Mouse (Mus musculus): ENCODE data around the gene Odf3b.

Odf3b gene

GRCm38 (mm10) chr15:89378831-89379401 lies at the start of gene Odf3b:
Gene Odf3b, minus strand, starts transcription at chr15:89379282.
- ATAC-seq (ENCODE audit: low TSS enrichment): peak; percentile 40

- ATAC-seq (ENCODE audit: low TSS enrichment): no peak
Measured at GRCm38 (mm10) chr15:89428136-89428790, 49.2 kb upstream of the Odf3b start.

DNA sequence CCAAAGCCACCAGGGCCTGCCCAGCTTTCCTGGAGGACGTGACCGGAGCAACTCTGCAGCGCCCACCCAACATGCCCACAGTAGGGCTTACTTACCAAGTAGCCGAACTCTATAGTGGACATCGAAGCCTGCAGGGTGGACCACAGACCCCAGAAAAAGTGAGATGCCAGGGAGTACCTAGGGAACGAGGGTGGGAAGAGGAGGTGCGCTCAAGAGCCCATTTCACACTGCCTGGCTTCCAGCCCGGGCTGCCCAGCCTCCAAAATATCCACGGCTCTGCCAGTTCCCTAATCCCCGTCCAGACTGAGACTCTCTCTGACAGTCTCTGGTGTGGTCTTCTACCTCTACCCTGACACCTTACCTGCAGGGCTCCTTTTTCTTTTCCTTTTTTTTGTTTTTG lies 47.6 kb upstream of the Odf3b start:
- no peak for ATAC-seq (ENCODE audit: low TSS enrichment)

DNA sequence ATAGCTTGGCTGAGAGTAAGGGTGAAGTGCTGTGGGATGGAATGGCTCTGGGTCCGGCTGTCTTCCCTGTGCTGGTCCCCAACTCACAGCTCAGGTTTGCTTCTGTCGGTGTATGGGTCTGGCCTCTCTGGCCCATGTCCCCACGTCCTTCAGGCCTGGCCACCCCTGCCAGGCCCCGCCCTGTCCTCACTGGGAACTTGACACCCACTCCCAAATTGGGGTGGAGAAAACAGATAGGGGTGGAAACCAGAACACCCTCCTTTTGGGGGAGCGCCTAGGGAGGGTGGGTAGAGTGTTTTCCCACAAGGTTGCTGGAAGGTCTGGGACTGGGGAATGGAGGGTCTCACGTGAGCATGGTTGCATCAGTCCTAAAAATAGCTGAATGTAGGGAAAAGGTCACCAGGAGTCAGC lies 46.6 kb upstream of the Odf3b start, which contains the start of gene Cpt1b:
TSS of gene Cpt1b (minus strand) at position 153 of the 411 bp plus-strand sequence.
- ATAC-seq (ENCODE audit: low TSS enrichment): no peak

- ATAC-seq (ENCODE audit: low TSS enrichment): no peak
Measured at GRCm38 (mm10) chr15:89424621-89425020, 45.5 kb upstream of the Odf3b start.

- ATAC-seq (ENCODE audit: low TSS enrichment): no peak
Measured at GRCm38 (mm10) chr15:89421938-89422337, 42.9 kb upstream of the Odf3b start.

- no peak for ATAC-seq (ENCODE audit: low TSS enrichment)
Measured at GRCm38 (mm10) chr15:89415282-89415681, 36.2 kb upstream of the Odf3b start.

DNA sequence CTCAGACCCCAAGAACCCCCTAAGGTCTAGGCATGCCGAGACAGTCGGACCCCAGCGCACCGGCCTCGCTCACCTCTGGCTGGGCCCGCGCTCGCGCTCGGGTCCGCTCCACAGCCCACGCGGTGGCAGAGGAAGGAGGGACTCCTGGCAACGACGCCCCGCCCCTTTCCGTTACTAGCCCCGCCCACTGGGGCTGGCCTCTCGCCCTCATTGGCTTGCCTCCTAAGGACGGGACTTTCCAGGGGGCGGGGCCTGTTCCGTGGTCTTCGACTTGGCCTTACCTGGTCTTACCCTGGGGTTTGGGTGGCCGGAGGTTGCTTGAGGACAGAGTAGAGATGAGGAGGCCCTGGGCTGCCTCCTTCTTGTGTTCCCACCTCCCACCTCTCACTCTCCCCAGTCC lies 31.0 kb upstream of the Odf3b start, which contains the start of gene Syce3:
TSS of gene Syce3 (minus strand) at position 386 of the 400 bp plus-strand sequence.
- no peak for ATAC-seq (ENCODE audit: low TSS enrichment)

DNA sequence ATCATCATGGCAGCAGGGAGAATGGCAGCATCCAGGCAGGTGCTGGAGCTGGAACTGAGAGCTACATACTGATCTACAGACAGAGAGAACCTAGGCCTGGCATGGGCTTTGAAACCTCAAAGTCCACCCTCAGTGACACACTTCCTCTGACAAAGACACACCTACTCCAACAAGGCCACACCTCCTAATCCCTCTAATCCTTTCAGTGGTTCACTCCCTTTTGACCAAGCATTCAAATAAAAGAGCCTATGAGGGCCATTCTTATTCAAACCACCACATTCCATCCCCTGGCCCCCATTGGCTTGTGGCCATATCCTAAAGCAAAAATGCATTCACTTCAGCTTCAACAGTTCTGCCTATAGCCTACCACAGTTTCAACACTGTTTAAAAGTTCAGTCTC lies 27.6 kb upstream of the Odf3b start:
- no peak for ATAC-seq (ENCODE audit: low TSS enrichment)

- no peak for ATAC-seq (ENCODE audit: low TSS enrichment)
Measured at GRCm38 (mm10) chr15:89404831-89405623, 25.9 kb upstream of the Odf3b start.

DNA sequence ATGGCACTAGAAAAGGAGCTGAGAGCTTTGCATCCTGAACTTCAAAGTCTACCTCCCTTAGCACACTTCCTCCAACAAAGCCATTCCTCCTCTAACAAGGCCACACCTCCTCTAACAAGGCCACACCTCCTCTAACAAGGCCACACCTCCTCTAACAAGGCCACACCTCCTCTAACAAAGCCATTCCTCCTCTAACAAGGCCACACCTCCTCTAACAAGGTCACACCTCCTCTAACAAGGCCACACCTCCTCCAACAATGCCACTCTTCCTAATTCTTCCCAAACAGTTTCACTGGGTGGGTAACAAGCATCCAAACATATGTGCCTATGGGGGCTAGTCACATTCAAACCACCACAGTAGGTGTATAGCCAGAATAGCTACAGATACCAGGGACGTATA lies 23.4 kb upstream of the Odf3b start:
- ATAC-seq (ENCODE audit: low TSS enrichment): no peak

- ATAC-seq (ENCODE audit: low TSS enrichment): no peak
Measured at GRCm38 (mm10) chr15:89399716-89400115, 20.6 kb upstream of the Odf3b start.

GRCm38 (mm10) chr15:89398146-89398545 lies 19.1 kb upstream of the Odf3b start:
- ATAC-seq (ENCODE audit: low TSS enrichment): no peak

DNA sequence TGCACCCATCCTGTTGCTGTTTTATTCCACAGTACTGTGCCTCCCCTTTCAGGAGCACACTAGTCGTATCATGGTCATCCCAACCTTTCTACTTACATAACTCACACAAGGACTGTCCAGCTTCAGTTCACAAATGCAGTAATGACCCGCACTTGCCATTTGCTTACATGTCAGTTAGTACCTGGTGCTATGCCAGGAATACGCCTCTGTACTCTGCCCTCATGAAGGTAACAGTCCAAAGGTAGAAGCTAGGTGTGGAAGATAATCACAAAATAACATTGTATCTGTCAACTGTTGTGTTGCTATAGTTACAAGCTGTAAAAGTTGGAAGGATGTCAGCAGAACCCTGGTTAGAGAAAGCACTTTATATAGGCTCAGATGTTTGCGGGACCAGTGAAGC lies 17.8 kb upstream of the Odf3b start:
- ATAC-seq (ENCODE audit: low TSS enrichment): no peak

- no peak for ATAC-seq (ENCODE audit: low TSS enrichment)
Measured at GRCm38 (mm10) chr15:89390081-89390480, 11.0 kb upstream of the Odf3b start.

DNA sequence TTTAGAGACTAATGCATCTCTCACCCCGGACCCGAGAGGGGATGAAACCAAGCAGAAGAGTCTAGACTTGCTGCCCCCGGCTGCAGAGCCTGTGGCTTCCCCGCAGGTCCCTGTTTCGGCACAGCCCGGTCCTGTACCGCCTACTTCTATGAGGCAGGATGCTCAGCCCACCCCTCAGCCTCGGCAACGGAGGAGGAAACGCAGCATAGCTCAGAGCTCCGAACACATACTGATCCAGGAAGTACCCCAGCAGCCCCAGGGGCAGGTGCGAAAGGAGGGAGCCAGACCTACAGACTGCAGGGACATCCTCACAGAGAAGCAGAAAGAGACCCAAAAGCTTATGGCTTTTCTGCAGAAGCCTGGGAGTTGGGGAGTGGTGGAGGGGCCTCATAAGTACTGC lies 8.0 kb upstream of the Odf3b start:
- ATAC-seq (ENCODE audit: low TSS enrichment): no peak

GRCm38 (mm10) chr15:89384617-89385016 lies 5.5 kb upstream of the Odf3b start, which contains the start of gene Klhdc7b:
Gene Klhdc7b, plus strand, starts transcription at chr15:89384917.
- ATAC-seq (ENCODE audit: low TSS enrichment): no peak

GRCm38 (mm10) chr15:89379429-89379828 lies 347 bp upstream of the Odf3b start:
- ATAC-seq (ENCODE audit: low TSS enrichment): no peak

DNA sequence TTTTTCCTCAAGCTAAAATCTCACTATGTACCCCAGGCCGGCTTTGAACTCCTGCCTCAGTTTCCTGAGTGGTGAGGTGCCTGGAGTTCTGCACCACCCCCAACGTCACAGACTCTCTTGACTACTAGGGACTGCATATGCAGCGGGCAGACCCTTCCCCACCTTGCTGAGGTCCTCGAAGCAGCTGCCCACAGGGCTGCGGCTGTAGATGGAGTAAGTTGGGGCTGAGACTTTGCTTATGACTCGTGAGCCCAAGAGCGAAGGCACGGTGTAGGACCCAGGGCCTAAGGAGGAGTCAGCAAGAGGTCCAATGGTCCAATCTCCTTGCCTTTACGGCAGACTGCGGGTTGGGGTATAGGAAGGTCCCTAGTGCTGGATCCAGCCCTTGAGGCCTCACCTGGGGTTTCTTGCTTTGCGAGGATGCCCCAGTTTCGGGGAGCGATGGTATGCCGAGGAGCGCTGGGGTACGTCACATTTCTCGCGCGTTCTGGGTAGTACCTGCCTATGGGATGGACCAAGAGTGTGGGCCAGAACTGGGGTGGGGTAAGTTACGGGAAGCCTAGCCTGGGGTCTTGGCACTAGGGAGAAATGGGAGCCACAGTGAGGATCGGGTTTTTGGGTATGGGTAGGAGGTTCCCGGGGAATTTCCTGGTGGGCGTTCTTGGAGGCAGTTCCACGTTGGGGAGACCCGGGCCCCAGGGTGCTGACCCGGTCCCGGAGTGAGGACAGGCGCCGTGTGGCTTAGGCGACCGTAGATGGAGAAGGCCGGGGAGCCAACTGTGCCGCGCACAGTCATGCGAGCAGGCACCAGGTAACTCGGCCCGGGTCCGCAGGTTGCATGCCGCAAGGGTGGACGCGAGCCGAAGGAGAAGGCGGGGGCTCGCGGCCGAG lies 899 bp downstream of the Odf3b start:
- ATAC-seq (ENCODE audit: low TSS enrichment): no peak

DNA sequence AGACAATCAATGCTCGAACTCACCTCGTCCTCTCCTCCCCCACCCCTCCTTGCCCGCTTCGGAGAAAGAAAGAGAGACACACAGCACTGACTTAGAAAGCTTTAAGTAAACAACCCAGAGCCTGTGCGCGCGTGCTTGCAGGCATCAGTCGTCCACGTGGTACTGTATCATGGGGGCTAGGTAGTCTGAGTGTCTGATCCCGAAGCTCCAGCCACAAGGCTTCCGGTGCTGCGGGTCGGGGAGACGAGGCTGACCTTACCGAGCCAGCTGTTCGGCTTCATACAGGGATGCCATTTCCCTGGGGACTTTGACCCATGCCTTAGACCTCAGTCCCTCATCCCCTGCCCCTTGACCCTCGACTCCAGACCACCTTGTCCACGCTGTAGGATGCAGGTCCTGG lies 1.7 kb downstream of the Odf3b start:
- ATAC-seq (ENCODE audit: low TSS enrichment): no peak

DNA sequence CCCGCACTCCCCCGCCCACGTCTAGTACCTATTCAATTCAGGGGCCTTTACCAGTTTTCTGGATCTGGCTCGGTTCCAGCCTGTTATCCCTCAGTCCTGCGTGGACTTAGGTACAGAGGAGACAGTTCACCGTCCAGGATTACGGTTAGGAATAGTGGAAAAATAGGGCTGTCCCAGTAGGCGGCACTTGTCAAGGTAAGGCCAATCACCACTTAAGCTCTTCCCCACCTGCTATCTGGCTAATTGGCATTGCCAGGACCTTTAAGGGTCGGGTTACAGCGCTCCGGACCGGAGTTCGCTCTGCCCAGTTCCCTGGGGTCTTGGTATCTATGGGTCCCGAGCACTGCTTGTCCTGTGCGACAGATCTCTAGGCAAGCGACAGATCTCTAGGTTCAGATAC lies 2.1 kb downstream of the Odf3b start, which contains the start of gene Tymp:
TSS of gene Tymp (minus strand) at position 83 of the 400 bp plus-strand sequence.
- no peak for ATAC-seq (ENCODE audit: low TSS enrichment)

DNA sequence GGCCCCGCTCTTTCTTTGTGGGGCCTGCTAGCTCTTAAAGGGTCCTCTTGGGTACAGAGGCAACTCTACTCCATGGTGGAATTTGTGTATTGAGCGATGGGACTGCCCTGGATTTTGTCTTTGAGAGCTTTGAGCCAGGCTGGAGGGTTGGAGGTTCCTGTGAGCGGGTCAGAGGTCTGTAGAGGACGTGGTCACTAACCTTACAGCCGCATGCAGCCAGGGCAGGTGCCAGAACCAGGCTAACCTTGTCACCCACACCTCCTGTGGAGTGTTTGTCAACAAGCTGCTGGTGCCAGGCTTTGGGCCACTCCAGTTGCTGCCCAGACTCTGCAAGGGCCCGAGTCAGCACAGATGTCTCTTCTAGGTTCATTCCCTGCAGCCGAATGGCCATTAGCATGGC lies 3.0 kb downstream of the Odf3b start:
- no peak for ATAC-seq (ENCODE audit: low TSS enrichment)

Measured in frontal cortex, adult (tissue).